Mouse (Mus musculus) forebrain, embryonic 10.5 days (tissue): ENCODE measurements around the gene Aen. TPM values are rescaled to one million over a fixed set of nuclear protein-coding genes. Genes with fewer than 3 reads are reported as not detected.
A peak's percentile ranks its signal among the peaks of the same experiment; 100 is the strongest.

Source experiments
- DNase-seq: peaks from one replicate; pipeline ENCODE4 v3.0.0-alpha.2; 2017; ENCODE audit warnings: low spot score; ENCODE audit errors: extremely low spot score
- H3K27ac ChIP-seq: fragments of 300-500 bp; sonication (generic); 2 replicates; pipeline ENCODE4 v1.5.1; 2016; ENCODE audit warnings: mild to moderate bottlenecking
- H3K27me3 ChIP-seq: fragments of 300-500 bp; sonication (generic); 2 replicates; pipeline ENCODE4 v1.6.1; 2016; ENCODE audit warnings: mild to moderate bottlenecking; ENCODE audit not compliant: poor library complexity, severe bottlenecking
- H3K36me3 ChIP-seq: fragments of 300-500 bp; sonication (generic); replicated peaks from 2 replicates; pipeline ENCODE4 v1.6.1; 2016; ENCODE audit warnings: mild to moderate bottlenecking, moderate library complexity
- H3K4me1 ChIP-seq: fragments of 300-500 bp; sonication (generic); 2 replicates; pipeline ENCODE4 v1.6.1; 2016
- H3K4me3 ChIP-seq: fragments of 300-500 bp; sonication (generic); 2 replicates; pipeline ENCODE4 v1.5.1; 2016; ENCODE audit warnings: mild to moderate bottlenecking, moderate library complexity
- H3K9me3 ChIP-seq: fragments of 300-500 bp; sonication (generic); 2 replicates; pipeline ENCODE4 v1.6.1; 2016; ENCODE audit warnings: mild to moderate bottlenecking, moderate library complexity
- WGBS: fragments of 180-500 bp; shearing (Covaris S2); methylation state at CpG from one replicate; pipeline ENCODE4 v1.1.7; 2016; 5-methylcytosine and 5-hydroxymethylcytosine counted together
- polyA plus RNA-seq: library from polyadenylated mRNA; unstranded; fragments of >200 nt; fragmentation: Nextera tagmentation; extraction: Ambion mirVana; gene quantifications from 2 replicates; pipeline ENCODE4 v1.2.1, GENCODE M21; 2016

Gene Aen
- polyA plus RNA-seq, 1 experiment from 2014 or later: 81.1 TPM

DNA sequence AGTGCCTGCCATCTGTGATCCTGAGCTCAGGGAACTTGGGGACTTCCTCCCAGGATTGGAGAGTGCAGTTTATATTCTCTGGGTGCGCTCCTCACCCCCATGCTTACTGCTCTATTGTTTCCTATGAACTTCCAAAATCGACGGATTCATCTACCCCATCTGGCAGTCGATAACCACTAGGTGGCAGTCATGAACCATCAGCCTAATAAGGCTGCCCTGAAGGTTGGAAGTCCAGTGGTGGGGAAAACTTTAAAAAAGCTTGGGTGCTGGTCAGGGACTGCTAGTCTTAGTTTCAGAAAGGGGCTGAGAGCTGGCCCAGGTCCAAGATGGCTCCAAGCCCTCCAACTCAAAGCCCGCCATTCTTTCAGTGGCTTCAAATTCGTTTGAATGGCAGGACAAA, 28.6 kb downstream of the Aen start:
- Histone ChIP-seq H3K9me3 (no peaks in the 10 kb centered on the region), H3K27me3 (peaks cover 15% of the 10 kb centered on the region; the same call in 1 of the 2 replicates), H3K4me3 (no peak overlapping the region), H3K4me1 (no peaks in the 10 kb centered on the region), H3K27ac (no peak overlapping the region), H3K36me3 (no peaks in the 10 kb centered on the region)
- 10% methylated on average over 6 of the region's 6 CpGs for WGBS
- peak; percentile 76 for DNase-seq

DNA sequence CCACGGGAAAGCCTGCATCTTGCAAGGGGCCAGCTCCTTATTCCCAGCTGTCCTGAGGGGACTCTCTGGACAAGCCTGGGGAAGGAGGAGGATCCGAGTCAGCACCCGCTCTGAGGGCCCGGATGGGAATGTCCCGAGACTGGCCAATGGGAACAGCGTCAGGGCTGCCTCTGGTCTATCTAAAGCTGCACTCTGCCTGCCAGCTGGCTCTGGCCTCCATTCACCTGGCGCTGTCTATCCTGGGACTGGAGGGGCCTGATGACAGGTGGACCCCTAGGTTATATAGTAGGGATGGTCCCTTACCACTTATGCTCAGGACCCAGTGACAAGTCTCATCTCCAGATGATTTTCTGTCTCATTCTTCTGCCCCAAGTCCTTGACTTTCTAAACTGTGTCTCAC, 29.1 kb downstream of the Aen start:
- no peak for DNase-seq
- H3K27ac ChIP-seq: no peak overlapping the region
- H3K4me3 ChIP-seq: no peak overlapping the region
- no peaks in the 10 kb centered on the region for H3K4me1 ChIP-seq
- no peaks in the 10 kb centered on the region for H3K36me3 ChIP-seq
- H3K9me3 ChIP-seq: no peaks in the 10 kb centered on the region
- peaks cover 15% of the 10 kb centered on the region; the same call in 1 of the 2 replicates for H3K27me3 ChIP-seq
- 72% methylated on average over 7 of the region's 7 CpGs for WGBS

- no peak overlapping the region for H3K4me3 ChIP-seq
- no peaks in the 10 kb centered on the region for H3K4me1 ChIP-seq
- no peak overlapping the region for H3K27ac ChIP-seq
- H3K9me3 ChIP-seq: no peaks in the 10 kb centered on the region
- DNase-seq: no peak
- WGBS: 81% methylated on average over 7 of the region's 7 CpGs
- no peaks in the 10 kb centered on the region for H3K36me3 ChIP-seq
- H3K27me3 ChIP-seq: peaks cover 15% of the 10 kb centered on the region; the same call in 1 of the 2 replicates
Observed at GRCm38 (mm10) chr7:78925680-78926079, 30.0 kb downstream of the Aen start.

DNA sequence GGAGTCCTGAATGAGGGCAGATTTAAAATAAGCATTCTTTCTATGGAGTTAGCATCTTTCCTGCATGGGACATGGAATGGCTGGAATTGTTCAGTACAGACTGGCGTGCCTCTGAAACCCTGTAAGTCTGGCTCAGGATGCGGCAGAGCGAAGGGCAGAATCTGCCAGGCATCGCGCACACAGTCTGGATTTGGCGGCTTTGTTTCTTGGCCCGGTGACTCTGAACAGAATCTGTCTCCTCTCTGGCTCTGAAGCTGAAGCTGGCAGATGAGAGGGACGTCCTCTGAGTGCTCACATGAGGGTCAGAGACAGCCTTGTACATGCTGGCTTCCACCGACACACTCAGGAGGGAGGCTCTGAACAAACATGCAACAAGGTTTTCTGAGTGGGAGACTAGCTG, 30.5 kb downstream of the Aen start:
- Histone ChIP-seq H3K36me3 (no peaks in the 10 kb centered on the region), H3K4me1 (no peaks in the 10 kb centered on the region), H3K27ac (no peak overlapping the region), H3K4me3 (no peak overlapping the region), H3K27me3 (peaks cover 15% of the 10 kb centered on the region; the same call in 1 of the 2 replicates), H3K9me3 (no peaks in the 10 kb centered on the region)
- WGBS: 84% methylated on average over 9 of the region's 9 CpGs
- no peak for DNase-seq

- no peaks in the 10 kb centered on the region for H3K4me1 ChIP-seq
- H3K9me3 ChIP-seq: no peaks in the 10 kb centered on the region
- H3K4me3 ChIP-seq: no peak overlapping the region
- H3K36me3 ChIP-seq: no peaks in the 10 kb centered on the region
- H3K27ac ChIP-seq: no peak overlapping the region
- no peak for DNase-seq
- WGBS: 90% methylated on average over 3 of the region's 3 CpGs
- H3K27me3 ChIP-seq: peaks cover 14% of the 10 kb centered on the region; the same call in 1 of the 2 replicates
Observed at GRCm38 (mm10) chr7:78927266-78927665, 31.6 kb downstream of the Aen start.

- no peaks in the 10 kb centered on the region for H3K36me3 ChIP-seq
- no peak overlapping the region for H3K27ac ChIP-seq
- no peaks in the 10 kb centered on the region for H3K9me3 ChIP-seq
- WGBS: 58% methylated on average over 19 of the region's 19 CpGs
- no peak overlapping the region for H3K4me3 ChIP-seq
- H3K4me1 ChIP-seq: no peaks in the 10 kb centered on the region
- H3K27me3 ChIP-seq: no peaks in the 10 kb centered on the region
- DNase-seq: no peak
Observed at GRCm38 (mm10) chr7:78938957-78939602, 43.4 kb downstream of the Aen start.

GRCm38 (mm10) chr7:78940971-78941370, 45.3 kb downstream of the Aen start:
- no peaks in the 10 kb centered on the region for H3K27me3 ChIP-seq
- H3K9me3 ChIP-seq: no peaks in the 10 kb centered on the region
- no peaks in the 10 kb centered on the region for H3K36me3 ChIP-seq
- no peak overlapping the region for H3K4me3 ChIP-seq
- H3K4me1 ChIP-seq: no peaks in the 10 kb centered on the region
- no peak overlapping the region for H3K27ac ChIP-seq
- WGBS: 88% methylated on average over 3 of the region's 3 CpGs
- no peak for DNase-seq

DNA sequence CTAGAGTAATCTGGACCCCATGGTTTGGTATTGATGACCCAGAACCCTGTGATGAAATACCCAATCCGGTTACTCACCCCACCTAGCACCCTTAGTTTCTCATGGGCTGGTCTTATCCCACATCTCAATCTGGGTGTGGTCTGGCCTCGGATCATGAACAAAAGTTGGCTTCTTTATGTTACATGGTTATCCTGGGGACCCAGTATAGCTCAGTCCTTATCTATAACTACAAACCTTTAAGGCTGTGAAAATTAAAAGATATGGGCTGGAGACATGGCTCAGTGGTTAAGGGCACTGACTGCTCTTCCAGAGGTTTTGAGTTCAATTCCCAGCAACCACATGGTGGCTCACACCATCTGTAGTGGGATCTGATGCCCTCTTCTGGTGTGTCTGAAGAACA, 46.9 kb downstream of the Aen start:
- H3K36me3 ChIP-seq: no peaks in the 10 kb centered on the region
- no peaks in the 10 kb centered on the region for H3K9me3 ChIP-seq
- WGBS: 95% methylated on average over 2 of the region's 2 CpGs
- no peaks in the 10 kb centered on the region for H3K27me3 ChIP-seq
- H3K4me1 ChIP-seq: no peaks in the 10 kb centered on the region
- H3K27ac ChIP-seq: no peak overlapping the region
- H3K4me3 ChIP-seq: no peak overlapping the region
- DNase-seq: no peak

GRCm38 (mm10) chr7:78953886-78954572, 58.4 kb downstream of the Aen start:
- 36% methylated on average over 11 of the region's 11 CpGs for WGBS
- Histone ChIP-seq H3K36me3 (no peaks in the 10 kb centered on the region), H3K27ac (no peak overlapping the region), H3K27me3 (no peaks in the 10 kb centered on the region), H3K4me3 (no peak overlapping the region), H3K4me1 (peaks cover 22% of the 10 kb centered on the region), H3K9me3 (no peaks in the 10 kb centered on the region)
- DNase-seq: no peak

DNA sequence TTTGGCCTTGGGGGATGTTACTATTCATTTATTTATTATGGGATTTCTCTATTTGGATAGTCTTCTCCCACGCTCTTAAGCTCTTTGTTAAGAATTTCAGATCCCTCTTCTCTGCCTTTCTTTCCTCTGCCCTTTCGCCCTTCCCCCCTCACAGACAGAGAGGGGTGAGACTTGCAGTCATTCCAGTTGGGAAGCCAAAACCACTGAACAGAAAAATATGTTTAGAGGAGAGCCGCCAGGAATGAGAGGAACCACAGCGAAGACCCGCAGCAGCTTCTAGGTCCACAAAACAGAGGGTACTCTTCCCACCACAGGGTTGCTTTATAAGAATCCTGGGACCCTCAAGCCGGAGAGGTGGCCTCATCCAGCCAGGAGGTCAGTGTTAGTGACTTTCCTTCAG, 59.0 kb downstream of the Aen start:
- 84% methylated on average over 6 of the region's 6 CpGs for WGBS
- Histone ChIP-seq H3K4me1 (peaks cover 22% of the 10 kb centered on the region), H3K27ac (no peak overlapping the region), H3K27me3 (no peaks in the 10 kb centered on the region), H3K36me3 (no peaks in the 10 kb centered on the region), H3K4me3 (no peak overlapping the region), H3K9me3 (no peaks in the 10 kb centered on the region)
- DNase-seq: no peak

GRCm38 (mm10) chr7:78955086-78955485, 59.4 kb downstream of the Aen start:
- no peaks in the 10 kb centered on the region for H3K27me3 ChIP-seq
- H3K36me3 ChIP-seq: no peaks in the 10 kb centered on the region
- no peak overlapping the region for H3K27ac ChIP-seq
- no peak overlapping the region for H3K4me3 ChIP-seq
- H3K9me3 ChIP-seq: no peaks in the 10 kb centered on the region
- H3K4me1 ChIP-seq: peaks cover 22% of the 10 kb centered on the region
- DNase-seq: no peak
- 91% methylated on average over 6 of the region's 6 CpGs for WGBS

DNA sequence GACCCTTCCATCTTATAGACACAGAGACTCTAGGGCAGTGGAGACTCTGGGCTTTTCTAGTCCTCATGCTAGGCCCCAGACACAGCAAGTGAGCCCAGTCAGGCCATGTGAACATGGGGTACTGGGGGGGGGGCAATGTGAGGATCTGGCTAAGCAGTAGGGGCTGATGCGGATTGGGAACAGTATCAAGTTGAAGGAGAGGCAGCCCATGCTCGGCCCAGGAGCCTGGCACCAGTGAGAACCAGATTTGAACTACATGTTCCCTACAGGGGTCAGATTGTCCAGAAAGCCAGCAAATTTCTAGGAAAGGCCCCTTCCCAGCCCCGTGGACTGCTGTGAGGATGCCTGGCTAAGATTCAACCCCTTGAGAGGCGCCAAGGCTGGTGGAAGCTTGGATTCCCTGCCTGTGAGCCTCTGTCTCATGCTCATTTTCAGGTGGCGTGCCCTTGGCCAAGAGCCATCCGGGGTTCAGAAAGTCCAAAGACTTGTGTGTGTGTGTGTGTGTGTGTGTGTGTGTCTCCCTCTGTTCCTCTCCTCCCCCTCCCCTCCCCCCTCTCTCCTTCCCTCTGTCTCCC, 62.9 kb downstream of the Aen start:
- Histone ChIP-seq H3K4me3 (no peak overlapping the region), H3K27ac (no peak overlapping the region), H3K9me3 (no peaks in the 10 kb centered on the region), H3K4me1 (peaks cover 17% of the 10 kb centered on the region), H3K27me3 (no peaks in the 10 kb centered on the region), H3K36me3 (no peaks in the 10 kb centered on the region)
- 81% methylated on average over 6 of the region's 6 CpGs for WGBS
- no peak for DNase-seq
